ENCODE assay signal across 11 mouse cellular contexts in the genomic region with DNA sequence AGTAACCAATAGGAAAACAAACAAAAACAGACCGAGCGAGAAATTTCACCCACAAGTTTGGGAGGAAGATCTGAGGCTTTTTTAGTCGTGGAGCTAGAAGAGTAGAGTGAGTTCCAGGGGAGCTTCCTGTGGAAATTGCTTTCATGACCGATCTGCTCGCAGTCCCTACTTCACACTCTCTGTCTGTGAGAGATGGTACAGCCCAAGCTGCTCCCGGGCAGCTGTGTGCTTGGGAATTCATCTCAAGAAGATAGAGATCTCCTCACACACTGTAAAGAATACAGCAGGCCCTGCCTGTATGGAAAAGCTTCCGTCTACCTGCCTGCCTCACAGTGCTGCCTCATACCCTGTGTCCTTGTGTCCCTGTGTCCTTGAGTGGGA. TPM values are rescaled to one million over a fixed set of nuclear protein-coding genes. Genes with fewer than 3 reads are reported as not detected.
DNase-seq lines count a peak whose midpoint lies in the region; ATAC-seq and TF ChIP-seq lines count a peak whose summit lies in the region.
"Had no signal": no experiment of that assay in that cellular context is flagged by ENCODE, and none has a peak within 500 bp of the region (broad histone marks: within the 10 kb centered on the region; RNA-seq: fewer than 3 reads in every experiment).

No protein-coding gene starts in this region.

- H3K27ac ChIP-seq in hindbrain, embryonic 12.5 days = peak overlapping the region; percentile 35; the same call in 1 of the 2 replicates
- no peak overlapping the region for H3K27ac ChIP-seq in hindbrain, embryonic 11.5 days (ENCODE audit: low read depth, low read length)
- H3K27ac ChIP-seq in midbrain, embryonic 10.5 days (replicated peaks) = peak overlapping the region; percentile 61
- no peak overlapping the region for H3K27ac ChIP-seq in midbrain, postnatal 0 days (ENCODE audit: low read depth, low read length)
- peak overlapping the region; percentile 96 for H3K27ac ChIP-seq in macrophage

- peaks cover 32% of the 10 kb centered on the region for H3K36me3 ChIP-seq in hindbrain, embryonic 12.5 days
- peaks cover 20% of the 10 kb centered on the region for H3K36me3 ChIP-seq in hindbrain, embryonic 11.5 days (ENCODE audit: control insufficient read depth, insufficient read depth, low read length)
- peaks cover 37% of the 10 kb centered on the region for H3K36me3 ChIP-seq in midbrain, embryonic 10.5 days
- H3K36me3 ChIP-seq in midbrain, postnatal 0 days (ENCODE audit: insufficient read depth, low read length) = peaks cover 23% of the 10 kb centered on the region
- peaks cover 16% of the 10 kb centered on the region; the same call in 1 of the 2 replicates for H3K36me3 ChIP-seq in macrophage (ENCODE audit: inconsistent target)

- no peak for TF ChIP-seq CTCF in midbrain, postnatal 0 days (IDR thresholded peaks at IDR 0.05)

- DNase-seq in frontal cortex, postnatal 36 days (ENCODE audit: low spot score in 2 of 2) = no peak
- no peak for DNase-seq in hindbrain, embryonic 11.5 days (ENCODE audit: low spot score)
- DNase-seq in midbrain, embryonic 10.5 days (ENCODE audit: low spot score) = no peak
- DNase-seq in midbrain, postnatal 0 days (ENCODE audit: low spot score) = no peak
- DNase-seq in adrenal gland, adult 18-20 months (ENCODE audit: low spot score in 2 of 2) = no peak
- DNase-seq: cerebellum, adult 9-10 months; thymus, adult 2 months had no signal

- H3K9me3 ChIP-seq in hindbrain, embryonic 12.5 days (replicated peaks) = no peaks in the 10 kb centered on the region
- no peaks in the 10 kb centered on the region for H3K9me3 ChIP-seq in hindbrain, embryonic 11.5 days (ENCODE audit: control insufficient read depth, low read length)
- H3K9me3 ChIP-seq in midbrain, embryonic 10.5 days (replicated peaks) = no peaks in the 10 kb centered on the region
- H3K9me3 ChIP-seq in midbrain, postnatal 0 days (ENCODE audit: low read length) = no peaks in the 10 kb centered on the region

- H3K4me1 ChIP-seq in hindbrain, embryonic 12.5 days = peaks cover 40% of the 10 kb centered on the region
- no peaks in the 10 kb centered on the region for H3K4me1 ChIP-seq in hindbrain, embryonic 11.5 days (replicated peaks; ENCODE audit: control insufficient read depth, insufficient read depth, low read length)
- peaks cover 31% of the 10 kb centered on the region for H3K4me1 ChIP-seq in midbrain, embryonic 10.5 days
- no peaks in the 10 kb centered on the region for H3K4me1 ChIP-seq in midbrain, postnatal 0 days (ENCODE audit: insufficient read depth, low read length)

- ATAC-seq in frontal cortex, adult (ENCODE audit: low TSS enrichment) = peak; percentile 50
- no peak for ATAC-seq in hindbrain, embryonic 12.5 days (ENCODE audit: low FRiP score)
- ATAC-seq in hindbrain, embryonic 11.5 days (ENCODE audit: low FRiP score) = no peak
- ATAC-seq in midbrain, postnatal 0 days (ENCODE audit: low FRiP score) = no peak

- H3K9ac ChIP-seq in hindbrain, embryonic 12.5 days = no peak overlapping the region
- no peak overlapping the region for H3K9ac ChIP-seq in hindbrain, embryonic 11.5 days (ENCODE audit: low read depth, low read length)
- no peak overlapping the region for H3K9ac ChIP-seq in midbrain, postnatal 0 days (replicated peaks; ENCODE audit: low read length, poor library complexity, severe bottlenecking)

- 51% methylated on average over 7 of the region's 7 CpGs for WGBS in hindbrain, embryonic 12.5 days
- 55% methylated on average over 7 of the region's 7 CpGs for WGBS in hindbrain, embryonic 11.5 days
- 56% methylated on average over 7 of the region's 7 CpGs for WGBS in midbrain, embryonic 10.5 days
- 30% methylated on average over 7 of the region's 7 CpGs for WGBS in midbrain, postnatal 0 days
- 86% methylated on average over 7 of the region's 7 CpGs for WGBS in macrophage (ENCODE audit: missing documents)

- no peak overlapping the region for H3K4me3 ChIP-seq in hindbrain, embryonic 12.5 days
- no peak overlapping the region for H3K4me3 ChIP-seq in hindbrain, embryonic 11.5 days (ENCODE audit: low read depth, low read length)
- H3K4me3 ChIP-seq in midbrain, embryonic 10.5 days = no peak overlapping the region
- H3K4me3 ChIP-seq in midbrain, postnatal 0 days (ENCODE audit: low read depth, low read length) = no peak overlapping the region
- no peak overlapping the region for H3K4me3 ChIP-seq in macrophage (ENCODE audit: inconsistent target)
- H3K4me3 ChIP-seq: myocyte had no signal

- peaks cover 49% of the 10 kb centered on the region for H3K79me2 ChIP-seq in macrophage (ENCODE audit: inconsistent target)

- H3K27me3 ChIP-seq in hindbrain, embryonic 12.5 days = no peaks in the 10 kb centered on the region
- no peaks in the 10 kb centered on the region for H3K27me3 ChIP-seq in hindbrain, embryonic 11.5 days (ENCODE audit: control insufficient read depth, insufficient read depth, low read length)
- no peaks in the 10 kb centered on the region for H3K27me3 ChIP-seq in midbrain, embryonic 10.5 days (ENCODE audit: low read depth, poor library complexity, severe bottlenecking)
- no peaks in the 10 kb centered on the region for H3K27me3 ChIP-seq in midbrain, postnatal 0 days (ENCODE audit: insufficient read depth, low read length)

- no peak overlapping the region for H3K4me2 ChIP-seq in hindbrain, embryonic 12.5 days (replicated peaks)
- H3K4me2 ChIP-seq in hindbrain, embryonic 11.5 days (replicated peaks; ENCODE audit: low read depth, low read length) = no peak overlapping the region
- H3K4me2 ChIP-seq in midbrain, postnatal 0 days (ENCODE audit: low read depth, low read length, poor library complexity, severe bottlenecking) = no peak overlapping the region

RNA-seq across cellular contexts. Expression of gene Acvr1b, which starts 18.4 kb away (rescaled TPM):
- polyA plus RNA-seq in hindbrain, embryonic 12.5 days (2016; fragmentation: Nextera tagmentation; extraction: Ambion mirVana) = 12.2 and 15.5 TPM in 2 replicates
- polyA plus RNA-seq in hindbrain, embryonic 11.5 days (2014; fragmentation: Nextera tagmentation; extraction: Ambion mirVana) = 16.2 and 17.1 TPM in 2 replicates
- polyA plus RNA-seq in midbrain, embryonic 10.5 days (2016; fragmentation: Nextera tagmentation; extraction: Ambion mirVana) = 5.4 and 7.0 TPM in 2 replicates
- total RNA-seq in midbrain, postnatal 0 days (2014; rRNA removed) = 77.8 and 86.8 TPM in 2 replicates
- 15.2 and 15.8 TPM in 2 replicates for polyA plus RNA-seq in midbrain, postnatal 0 days (2015; fragmentation: Nextera tagmentation; extraction: Ambion mirVana)
- total RNA-seq in macrophage (2018; cell fraction: chromatin; rRNA removed) = 10 to 100 TPM in 17 of 26 experiments, 1 to 10 TPM in 9; 3.9 to 30.0 (median 13.3) TPM
- 10 to 100 TPM in 24 of 26 experiments, 1 to 10 TPM in 2; 8.4 to 19.8 (median 14.9) TPM for total RNA-seq in macrophage (2018; cell fraction: cytosol; rRNA removed)
- 10 to 100 TPM; 12.9 to 36.2 (median 21.7) TPM for total RNA-seq in macrophage (2018; cell fraction: nucleus; rRNA removed)
- 13.7 to 15.7 TPM (median 14.6 TPM) in 3 replicates for polyA plus RNA-seq in macrophage (2018)
- 1 to 10 TPM; 5.8 to 5.9 TPM for total RNA-seq in adrenal gland, adult 18-20 months (2021)

RNA-seq across cellular contexts. Expression of gene Grasp, which starts 31.7 kb away (rescaled TPM):
- 4.8 and 8.2 TPM in 2 replicates for polyA plus RNA-seq in hindbrain, embryonic 12.5 days (2016; fragmentation: Nextera tagmentation; extraction: Ambion mirVana)
- 4.5 and 5.0 TPM in 2 replicates for polyA plus RNA-seq in hindbrain, embryonic 11.5 days (2014; fragmentation: Nextera tagmentation; extraction: Ambion mirVana)
- polyA plus RNA-seq in midbrain, embryonic 10.5 days (2016; fragmentation: Nextera tagmentation; extraction: Ambion mirVana) = 3.2 and 4.2 TPM in 2 replicates
- total RNA-seq in midbrain, postnatal 0 days (2014; rRNA removed) = 6.3 and 7.7 TPM in 2 replicates
- polyA plus RNA-seq in midbrain, postnatal 0 days (2015; fragmentation: Nextera tagmentation; extraction: Ambion mirVana) = 1.8 and 1.9 TPM in 2 replicates
- under 1 TPM in 9 of 26 experiments, not detected in 17; 0.29 to 0.87 (median 0.66) TPM for total RNA-seq in macrophage (2018; cell fraction: chromatin; rRNA removed)
- total RNA-seq in macrophage (2018; cell fraction: cytosol; rRNA removed) = 1 to 10 TPM in 1 of 26 experiments, under 1 TPM in 24, not detected in 1; 0.04 to 1.0 (median 0.21) TPM
- total RNA-seq in macrophage (2018; cell fraction: nucleus; rRNA removed) = under 1 TPM in 17 of 26 experiments, not detected in 9; 0.22 to 0.94 (median 0.65) TPM
- 0.26 to 0.36 TPM in 2 of 3 replicates, not detected in the other for polyA plus RNA-seq in macrophage (2018)
- total RNA-seq in adrenal gland, adult 18-20 months (2021) = 10 to 100 TPM; 16.3 to 19.8 TPM

Comparison
In these comparisons a context has a peak if more than half of its experiments do, and no peak if none do; other contexts are left out.
1. H3K27ac ChIP-seq: peak in hindbrain, embryonic 12.5 days (single experiment), midbrain, embryonic 10.5 days (single experiment) and macrophage (single experiment); none in hindbrain, embryonic 11.5 days (single experiment) and midbrain, postnatal 0 days (single experiment).